Mouse (Mus musculus) G1E-ER4 (cell line): Measurements from ENCODE around the gene Olfr491. TPM values are rescaled to one million over a fixed set of nuclear protein-coding genes. Genes with fewer than 3 reads are reported as not detected.

Experiments used
- GATA1 ChIP-seq: IDR thresholded peaks from one replicate; pipeline ENCODE4 v1.8.0; 2012; ENCODE audit warnings: low read length, inconsistent platforms
- polyA plus RNA-seq: library from polyadenylated mRNA; stranded (reverse); fragments of >175 nt; gene quantifications from 2 replicates; pipeline ENCODE4 v1.2.3, GENCODE M21; 2012

Gene Olfr491
- polyA plus RNA-seq: not detected in 2 replicates

DNA sequence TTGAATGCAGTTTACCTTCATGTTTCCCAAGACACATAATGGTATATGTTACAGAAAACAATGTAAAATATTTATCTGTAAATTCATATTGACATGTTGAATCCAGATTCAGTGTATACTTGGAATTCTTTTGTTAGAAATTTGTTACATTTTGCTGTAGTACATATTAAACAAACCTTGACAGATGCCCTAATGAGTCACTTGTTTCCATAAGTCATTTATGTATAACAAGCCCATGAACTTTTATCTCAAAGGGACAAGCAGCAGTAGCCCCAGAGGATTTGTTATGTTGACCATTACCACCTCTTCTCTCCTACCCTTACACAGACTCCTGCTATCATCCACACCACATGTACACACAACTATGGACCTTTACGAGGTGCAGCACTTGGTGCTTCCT, at the start of gene Olfr491:
Gene Olfr491, plus strand, starts transcription at position 301 of the 400 bp plus-strand sequence.
- TF ChIP-seq GATA1: no peak

DNA sequence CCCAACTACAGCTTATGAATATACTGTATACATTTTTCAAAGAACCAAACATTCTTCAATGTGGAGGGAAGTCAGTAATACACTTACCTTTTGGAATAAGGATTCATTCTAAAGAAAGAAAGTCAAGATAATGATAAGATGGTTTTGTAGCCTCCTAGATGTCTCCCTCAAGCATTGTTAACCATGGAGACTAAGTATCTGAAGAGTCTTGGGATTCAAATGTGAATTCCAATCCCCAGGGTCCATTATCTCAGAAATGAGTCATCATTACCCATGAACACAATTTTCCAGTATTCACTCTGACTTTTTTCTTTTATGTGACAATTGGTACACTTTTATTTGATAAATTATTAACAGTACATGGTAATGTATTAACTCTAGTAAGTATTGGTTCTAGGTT, 24.4 kb upstream of the Olfr491 start, which contains the start of gene Olfr490:
Gene Olfr490, minus strand, starts transcription at position 101 of the 400 bp plus-strand sequence.
- no peak for TF ChIP-seq GATA1

DNA sequence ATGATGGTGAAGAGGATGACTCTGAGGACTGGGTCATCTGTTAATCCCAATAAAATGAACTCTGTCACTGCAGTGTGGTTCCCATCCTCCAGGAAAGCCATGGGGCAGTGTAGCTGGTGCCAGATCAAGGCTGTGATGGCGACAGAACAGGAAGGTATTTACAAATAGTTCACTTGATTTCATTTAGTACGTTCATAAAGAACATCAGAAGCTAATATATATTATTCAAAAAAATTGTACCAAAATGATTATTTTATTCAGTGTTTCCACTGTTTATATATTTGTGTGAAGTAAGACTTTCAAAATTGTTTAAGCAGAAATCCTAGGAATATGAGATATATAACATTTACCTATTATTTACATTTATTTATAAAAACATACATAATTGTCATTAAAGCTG, 10.3 kb downstream of the Olfr491 start, which contains the start of gene Olfr492:
Gene Olfr492, minus strand, starts transcription at position 101 of the 400 bp plus-strand sequence.
- no peak for TF ChIP-seq GATA1

DNA sequence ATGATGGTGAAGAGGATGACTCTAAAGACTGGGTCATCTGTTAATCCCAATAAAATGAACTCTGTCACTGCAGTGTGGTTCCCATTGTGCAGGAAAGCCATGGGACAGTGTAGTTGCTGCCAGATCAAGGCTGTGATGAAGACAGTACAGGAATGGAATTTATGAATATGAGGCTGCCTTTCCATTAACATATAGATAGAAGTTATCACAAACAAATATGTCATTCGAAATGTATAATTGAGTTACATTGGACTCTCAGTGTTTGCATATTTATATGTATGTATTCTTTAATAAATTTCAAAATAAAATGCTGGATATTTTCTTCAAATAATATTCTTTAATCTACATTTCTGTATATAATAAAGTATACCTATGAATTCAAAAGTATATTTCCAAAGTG, 33.6 kb downstream of the Olfr491 start, which contains the start of gene Olfr493:
Gene Olfr493, minus strand, starts transcription at position 101 of the 400 bp plus-strand sequence.
- TF ChIP-seq GATA1: no peak

DNA sequence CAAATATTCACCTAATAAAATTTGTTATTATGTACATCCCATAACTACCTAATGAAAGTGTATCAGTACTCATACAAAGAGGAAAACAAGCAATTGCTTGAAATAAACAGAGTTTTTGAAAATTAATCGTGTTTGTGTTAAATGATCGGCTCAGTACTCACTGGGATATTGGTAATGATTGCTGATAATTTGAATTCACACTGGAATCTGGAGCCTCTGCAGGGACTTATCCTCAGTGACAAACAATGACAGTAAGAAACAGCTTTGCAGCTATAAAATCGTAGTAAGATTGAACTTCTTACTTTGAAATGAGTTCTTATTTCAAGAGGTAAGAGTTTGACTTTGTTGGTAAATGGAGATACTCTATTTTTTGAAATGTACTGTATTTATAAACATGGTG, 51.8 kb downstream of the Olfr491 start, which contains the start of gene Olfr494:
Gene Olfr494, plus strand, starts transcription at position 301 of the 400 bp plus-strand sequence.
- TF ChIP-seq GATA1: no peak

Other genes with a start within 250 kb of the Olfr491 start
- not detected in 2 replicates for gene Olfr480, start 246.1 kb upstream of the Olfr491 start, polyA plus RNA-seq
- gene Olfr481, start 233.6 kb upstream of the Olfr491 start, polyA plus RNA-seq: not detected in 2 replicates
- gene Olfr482, start 215.9 kb upstream of the Olfr491 start, polyA plus RNA-seq: not detected in 2 replicates
- gene Olfr483, start 212.6 kb upstream of the Olfr491 start, polyA plus RNA-seq: not detected in 2 replicates
- gene Olfr484, start 186.0 kb upstream of the Olfr491 start, polyA plus RNA-seq: not detected in 2 replicates
- gene Olfr485, start 153.6 kb upstream of the Olfr491 start, polyA plus RNA-seq: not detected in 2 replicates
- gene Olfr486, start 140.7 kb upstream of the Olfr491 start, polyA plus RNA-seq: not detected in 2 replicates
- gene Olfr487, start 98.8 kb upstream of the Olfr491 start, polyA plus RNA-seq: not detected in 2 replicates
- not detected in 2 replicates for gene Olfr488, start 55.1 kb upstream of the Olfr491 start, polyA plus RNA-seq
- not detected in 2 replicates for gene Olfr490, start 24.5 kb upstream of the Olfr491 start, polyA plus RNA-seq
- not detected in 2 replicates for gene Olfr492, start 10.2 kb downstream of the Olfr491 start, polyA plus RNA-seq
- not detected in 2 replicates for gene Olfr493, start 33.5 kb downstream of the Olfr491 start, polyA plus RNA-seq
- not detected in 2 replicates for gene Olfr494, start 51.9 kb downstream of the Olfr491 start, polyA plus RNA-seq
- gene Olfr495, start 79.7 kb downstream of the Olfr491 start, polyA plus RNA-seq: not detected in 2 replicates
- not detected in 2 replicates for gene Olfr497, start 107.0 kb downstream of the Olfr491 start, polyA plus RNA-seq
- not detected in 2 replicates for gene Olfr498, start 151.9 kb downstream of the Olfr491 start, polyA plus RNA-seq
- gene Olfr502, start 211.6 kb downstream of the Olfr491 start, polyA plus RNA-seq: not detected in 2 replicates
- gene Olfr503, start 231.1 kb downstream of the Olfr491 start, polyA plus RNA-seq: not detected in 2 replicates